Mouse (Mus musculus) embryonic facial prominence, embryonic 13.5 days (tissue): Measurements from ENCODE around the gene Phgdh. TPM values are rescaled to one million over a fixed set of nuclear protein-coding genes. Genes with fewer than 3 reads are reported as not detected.

ENCODE experiments used
- ATAC-seq: fragments of 200-750 bp; cut with Nextera tagmentation; 2 replicates; pipeline ENCODE4 v1.8.0; 2017; ENCODE audit warnings: low read depth; ENCODE audit not compliant: insufficient number of reproducible peaks, insufficient read depth, low FRiP score, low TSS enrichment
- H3K27ac ChIP-seq: fragments of 300-500 bp; sonication (generic); 2 replicates; pipeline ENCODE4 v1.5.1; 2015; ENCODE audit warnings: moderate library complexity, mild to moderate bottlenecking, inconsistent platforms
- H3K27me3 ChIP-seq: fragments of 300-500 bp; sonication (generic); 2 replicates; pipeline ENCODE4 v1.6.1; 2015; ENCODE audit warnings: mild to moderate bottlenecking, inconsistent platforms
- H3K36me3 ChIP-seq: fragments of 300-500 bp; sonication (generic); 2 replicates; pipeline ENCODE4 v1.6.1; 2015; ENCODE audit warnings: mild to moderate bottlenecking, inconsistent platforms
- H3K4me1 ChIP-seq: fragments of 300-500 bp; sonication (generic); 2 replicates; pipeline ENCODE4 v1.6.1; 2015; ENCODE audit warnings: inconsistent platforms
- H3K4me2 ChIP-seq: fragments of 300-500 bp; sonication (generic); 2 replicates; pipeline ENCODE4 v1.6.1; 2015; ENCODE audit warnings: moderate library complexity, mild to moderate bottlenecking, inconsistent platforms
- H3K4me3 ChIP-seq: fragments of 300-500 bp; sonication (generic); 2 replicates; pipeline ENCODE4 v1.5.1; 2015; ENCODE audit warnings: mild to moderate bottlenecking, inconsistent platforms
- H3K9ac ChIP-seq: fragments of 300-500 bp; sonication (generic); 2 replicates; pipeline ENCODE4 v1.6.1; 2015; ENCODE audit warnings: mild to moderate bottlenecking, inconsistent platforms
- H3K9me3 ChIP-seq: fragments of 300-500 bp; sonication (generic); 2 replicates; pipeline ENCODE4 v1.6.1; 2016; ENCODE audit warnings: inconsistent platforms
- WGBS: fragments of 180-500 bp; shearing (Covaris S2); methylation state at CpG from one replicate; pipeline ENCODE4 v1.1.7; 2015; ENCODE audit warnings: mixed read lengths; 5-methylcytosine and 5-hydroxymethylcytosine counted together
- polyA plus RNA-seq: library from polyadenylated mRNA; unstranded; fragments of >200 nt; fragmentation: Nextera tagmentation; extraction: Ambion mirVana; gene quantifications from 2 replicates; pipeline ENCODE4 v1.2.1, GENCODE M21; 2015

The Phgdh gene
- polyA plus RNA-seq, 1 experiment from 2014 or later, result 256 TPM

GRCm38 (mm10) chr3:98368776-98369175 lies 29.0 kb upstream of the Phgdh start:
- 90% methylated on average over 2 of the region's 2 CpGs for WGBS
- no peaks in the 10 kb centered on the region for H3K4me1 ChIP-seq
- ATAC-seq, result no peak

GRCm38 (mm10) chr3:98368283-98368682 lies 28.5 kb upstream of the Phgdh start:
- Histone ChIP-seq H3K27ac (no peak overlapping the region), H3K36me3 (no peaks in the 10 kb centered on the region), H3K9ac (no peak overlapping the region), H3K9me3 (no peaks in the 10 kb centered on the region), H3K4me1 (no peaks in the 10 kb centered on the region), H3K4me3 (no peak overlapping the region), H3K4me2 (no peak overlapping the region), H3K27me3 (no peaks in the 10 kb centered on the region)
- no peak for ATAC-seq
- 69% methylated on average over 4 of the region's 4 CpGs for WGBS

More at GRCm38 (mm10) chr3:98368776-98369175, 29.0 kb upstream of the Phgdh start:
- Histone ChIP-seq H3K4me2 (no peak overlapping the region), H3K36me3 (no peaks in the 10 kb centered on the region), H3K27me3 (no peaks in the 10 kb centered on the region), H3K4me3 (no peak overlapping the region), H3K9ac (no peak overlapping the region), H3K27ac (no peak overlapping the region), H3K9me3 (no peaks in the 10 kb centered on the region)

DNA sequence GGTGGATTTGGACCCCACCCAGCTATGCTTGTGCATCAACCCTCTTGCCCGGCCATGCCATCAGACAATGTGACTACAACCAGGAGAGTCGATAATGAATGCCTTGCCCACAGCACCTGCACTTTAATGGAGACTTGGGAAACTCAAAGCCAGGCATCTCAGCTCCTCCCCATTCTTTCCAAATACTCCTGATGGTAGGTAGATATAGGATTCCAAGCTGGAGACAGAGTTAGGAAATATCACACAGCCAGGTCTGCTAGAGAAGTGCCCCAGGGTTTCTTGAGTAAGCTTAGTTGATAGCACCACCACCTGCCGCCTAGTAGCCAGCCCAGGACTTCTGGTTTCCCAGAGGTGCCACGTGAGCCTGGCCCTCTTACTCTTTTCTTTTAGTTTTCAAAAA lies 27.0 kb upstream of the Phgdh start:
- H3K4me1 ChIP-seq, result no peaks in the 10 kb centered on the region
- no peak overlapping the region for H3K27ac ChIP-seq
- H3K4me3 ChIP-seq, result no peak overlapping the region
- H3K27me3 ChIP-seq, result no peaks in the 10 kb centered on the region
- 70% methylated on average over 4 of the region's 4 CpGs for WGBS
- no peaks in the 10 kb centered on the region for H3K9me3 ChIP-seq
- no peak for ATAC-seq
- no peak overlapping the region for H3K4me2 ChIP-seq
- H3K36me3 ChIP-seq, result no peaks in the 10 kb centered on the region
- H3K9ac ChIP-seq, result no peak overlapping the region

GRCm38 (mm10) chr3:98366086-98366485 lies 26.3 kb upstream of the Phgdh start:
- no peak for ATAC-seq
- WGBS, result 79% methylated on average over 3 of the region's 3 CpGs
- Histone ChIP-seq H3K27ac (no peak overlapping the region), H3K9me3 (no peaks in the 10 kb centered on the region), H3K27me3 (no peaks in the 10 kb centered on the region), H3K9ac (no peak overlapping the region), H3K4me3 (no peak overlapping the region), H3K4me2 (no peak overlapping the region), H3K4me1 (no peaks in the 10 kb centered on the region), H3K36me3 (no peaks in the 10 kb centered on the region)

DNA sequence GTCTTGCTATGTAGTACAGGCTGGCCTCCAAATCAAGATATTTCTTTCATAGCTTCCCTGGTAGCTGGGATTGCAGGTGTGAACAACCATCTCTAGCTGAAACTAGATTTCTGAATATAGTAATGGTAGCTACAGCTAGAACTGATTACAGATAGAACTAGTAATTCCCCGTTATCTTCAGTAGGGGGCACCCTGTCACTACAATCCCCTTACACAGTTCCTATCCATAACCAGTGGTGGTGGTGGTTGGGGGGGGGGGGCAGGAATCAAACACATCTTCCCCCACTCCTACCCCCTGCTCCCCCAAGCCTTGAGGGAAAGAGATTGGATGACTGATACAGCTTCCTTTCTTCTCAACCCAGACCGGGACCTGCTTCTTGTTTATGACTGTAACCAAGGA lies 23.0 kb upstream of the Phgdh start:
- H3K9ac ChIP-seq, result no peak overlapping the region
- 24% methylated on average over 2 of the region's 2 CpGs for WGBS
- no peak overlapping the region for H3K4me3 ChIP-seq

DNA sequence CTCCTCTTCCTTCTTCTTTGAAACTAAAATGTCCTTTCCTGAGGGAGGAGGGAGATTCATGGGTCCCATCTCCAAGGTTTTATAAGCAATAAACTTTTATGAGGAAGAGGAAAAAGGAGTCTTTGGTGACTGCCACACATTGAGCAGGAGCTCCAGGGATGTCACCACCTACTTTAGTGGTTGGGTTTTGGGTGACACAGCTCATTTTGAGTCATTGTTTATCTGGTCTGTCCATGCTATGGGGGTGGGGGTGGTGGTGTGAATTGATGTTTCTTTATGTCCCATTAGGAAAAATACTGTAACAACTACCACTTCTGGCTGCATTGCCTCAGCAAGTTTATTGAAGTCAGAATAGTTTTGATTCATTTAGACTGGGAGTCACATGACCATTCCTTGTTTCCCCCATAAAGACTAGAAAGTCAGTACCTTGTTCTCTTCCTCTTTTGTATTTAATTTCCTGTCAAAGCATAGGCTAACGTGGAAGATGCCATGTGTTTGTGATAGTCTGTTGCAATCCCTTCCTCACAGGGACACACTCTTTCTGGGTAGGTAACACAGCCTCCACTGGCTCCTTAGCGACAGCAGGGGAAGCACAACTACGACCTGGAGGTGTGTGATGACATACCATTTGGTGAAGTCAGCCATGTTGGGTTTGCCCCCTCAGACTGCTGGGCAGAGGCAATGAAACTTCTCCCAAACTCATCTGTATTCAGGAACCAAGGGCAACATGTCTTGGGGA lies 17.0 kb upstream of the Phgdh start:
- H3K27ac ChIP-seq, result no peak overlapping the region
- no peak overlapping the region for H3K9ac ChIP-seq
- no peaks in the 10 kb centered on the region for H3K27me3 ChIP-seq
- 69% methylated on average over 3 of the region's 3 CpGs for WGBS
- no peak overlapping the region for H3K4me3 ChIP-seq
- H3K4me1 ChIP-seq, result peaks cover 10% of the 10 kb centered on the region
- H3K9me3 ChIP-seq, result no peaks in the 10 kb centered on the region
- no peak for ATAC-seq
- H3K36me3 ChIP-seq, result no peaks in the 10 kb centered on the region
- no peak overlapping the region for H3K4me2 ChIP-seq

More for the DNA sequence above, 23.0 kb upstream of the Phgdh start:
- Histone ChIP-seq H3K27ac (no peak overlapping the region), H3K9me3 (no peaks in the 10 kb centered on the region), H3K4me1 (no peaks in the 10 kb centered on the region), H3K36me3 (no peaks in the 10 kb centered on the region), H3K4me2 (no peak overlapping the region), H3K27me3 (no peaks in the 10 kb centered on the region)
- ATAC-seq, result no peak

GRCm38 (mm10) chr3:98356026-98356365 lies 16.2 kb upstream of the Phgdh start:
- Histone ChIP-seq H3K4me2 (no peak overlapping the region), H3K27me3 (no peaks in the 10 kb centered on the region), H3K27ac (no peak overlapping the region), H3K9me3 (no peaks in the 10 kb centered on the region), H3K4me1 (peaks cover 10% of the 10 kb centered on the region), H3K4me3 (no peak overlapping the region), H3K36me3 (no peaks in the 10 kb centered on the region), H3K9ac (no peak overlapping the region)
- no peak for ATAC-seq
- 33% methylated on average over 6 of the region's 6 CpGs for WGBS

DNA sequence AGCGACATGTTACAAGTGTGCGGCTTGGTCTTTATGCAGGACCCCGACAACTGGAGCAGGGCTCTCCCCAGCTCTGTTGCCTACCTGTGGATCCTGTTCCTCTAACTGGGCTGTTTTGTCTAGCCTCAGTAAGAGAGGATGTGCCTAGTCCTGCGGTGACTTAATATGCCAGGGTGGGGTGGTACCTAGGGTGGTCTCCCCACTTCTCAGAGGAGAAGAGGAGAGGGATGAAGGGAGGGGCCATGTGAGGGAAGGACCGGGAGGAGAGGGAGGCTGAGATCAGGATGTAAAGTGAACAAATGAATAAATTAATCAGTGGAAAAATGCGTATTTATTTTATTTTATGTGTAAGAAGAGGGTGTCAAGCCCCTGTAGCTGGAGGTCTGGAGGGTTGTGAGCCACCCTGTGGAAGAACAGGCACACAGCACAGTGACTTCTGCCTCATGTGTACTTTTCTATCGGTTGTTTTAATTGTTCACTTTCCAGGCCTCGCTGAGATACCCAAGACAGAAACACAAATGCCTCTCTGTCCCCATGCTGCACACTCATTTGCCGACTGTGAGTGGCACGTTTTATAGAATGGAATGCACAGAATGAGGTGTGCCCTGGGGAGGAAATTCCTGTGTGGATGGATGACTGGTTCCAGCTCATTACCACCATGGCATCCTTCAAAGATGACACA lies 15.7 kb upstream of the Phgdh start:
- Histone ChIP-seq H3K4me2 (no peak overlapping the region), H3K9ac (no peak overlapping the region), H3K36me3 (no peaks in the 10 kb centered on the region), H3K27ac (no peak overlapping the region), H3K4me3 (no peak overlapping the region), H3K27me3 (no peaks in the 10 kb centered on the region), H3K4me1 (peaks cover 10% of the 10 kb centered on the region), H3K9me3 (no peaks in the 10 kb centered on the region)
- 43% methylated on average over 10 of the region's 10 CpGs for WGBS
- peak; percentile 56; the same call in 1 of the 2 replicates for ATAC-seq

GRCm38 (mm10) chr3:98353892-98354291 lies 14.1 kb upstream of the Phgdh start:
- no peak for ATAC-seq
- H3K4me1 ChIP-seq, result peaks cover 10% of the 10 kb centered on the region
- no peaks in the 10 kb centered on the region for H3K9me3 ChIP-seq
- no peak overlapping the region for H3K4me2 ChIP-seq
- no peaks in the 10 kb centered on the region for H3K36me3 ChIP-seq
- WGBS, result 25% methylated on average over 7 of the region's 7 CpGs
- no peak overlapping the region for H3K27ac ChIP-seq
- no peaks in the 10 kb centered on the region for H3K27me3 ChIP-seq
- no peak overlapping the region for H3K9ac ChIP-seq
- H3K4me3 ChIP-seq, result no peak overlapping the region

- ATAC-seq, result no peak
- Histone ChIP-seq H3K27me3 (no peaks in the 10 kb centered on the region), H3K9me3 (no peaks in the 10 kb centered on the region), H3K4me3 (no peak overlapping the region), H3K36me3 (no peaks in the 10 kb centered on the region), H3K4me1 (no peaks in the 10 kb centered on the region), H3K9ac (no peak overlapping the region), H3K4me2 (no peak overlapping the region), H3K27ac (no peak overlapping the region)
- WGBS, result 28% methylated on average over 7 of the region's 8 CpGs
These were observed 8.9 kb upstream of the Phgdh start for GRCm38 (mm10) chr3:98348705-98349104.

DNA sequence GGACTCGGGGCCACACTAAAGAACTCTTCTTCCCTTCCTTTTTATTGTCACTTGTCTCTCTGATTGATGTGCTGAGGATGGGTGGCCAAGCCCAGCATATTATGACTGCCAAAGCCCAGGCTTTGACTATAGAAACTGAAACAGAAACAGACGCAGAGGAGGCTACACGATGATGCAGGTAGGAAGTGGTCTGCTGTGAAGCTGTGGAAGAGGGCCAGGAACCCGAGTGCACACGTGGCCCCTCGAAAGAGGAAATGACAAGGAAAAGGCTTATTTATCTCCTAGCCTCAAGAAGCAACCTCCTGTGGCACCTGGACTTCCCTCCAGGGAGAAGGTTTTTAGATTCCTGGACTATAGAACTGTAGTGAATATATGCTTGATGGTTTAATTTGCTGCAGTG lies 8.3 kb upstream of the Phgdh start:
- Histone ChIP-seq H3K4me3 (no peak overlapping the region), H3K4me2 (no peak overlapping the region), H3K36me3 (no peaks in the 10 kb centered on the region), H3K9me3 (no peaks in the 10 kb centered on the region), H3K27ac (no peak overlapping the region), H3K4me1 (no peaks in the 10 kb centered on the region), H3K9ac (no peak overlapping the region), H3K27me3 (no peaks in the 10 kb centered on the region)
- 79% methylated on average over 6 of the region's 6 CpGs for whole genome bisulfite sequencing
- ATAC-seq, result no peak

DNA sequence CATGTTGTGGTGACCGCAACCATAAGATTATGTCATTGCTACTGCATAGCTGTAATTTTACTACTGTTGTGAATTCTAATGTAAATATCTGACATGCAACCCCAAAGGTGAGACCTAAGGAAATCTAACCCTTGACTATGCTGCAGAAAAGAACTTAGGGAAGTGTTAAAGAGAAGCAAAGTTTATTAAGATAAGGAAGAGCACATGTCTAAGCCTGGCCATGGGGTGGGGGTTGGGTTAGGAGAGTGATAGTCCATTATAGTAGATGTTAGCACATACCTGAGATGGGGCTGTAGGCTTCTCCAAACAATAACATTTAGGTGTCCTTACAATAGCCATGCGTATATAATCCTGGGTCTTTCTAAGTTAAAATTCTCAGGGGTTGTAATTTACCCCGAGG lies 3.4 kb upstream of the Phgdh start:
- Histone ChIP-seq H3K4me2 (no peak overlapping the region), H3K9me3 (no peaks in the 10 kb centered on the region), H3K27me3 (no peaks in the 10 kb centered on the region), H3K4me3 (no peak overlapping the region), H3K27ac (no peak overlapping the region), H3K36me3 (no peaks in the 10 kb centered on the region), H3K4me1 (peaks cover 8% of the 10 kb centered on the region), H3K9ac (no peak overlapping the region)
- 83% methylated on average over 3 of the region's 3 CpGs for WGBS
- no peak for ATAC-seq
